Mouse (Mus musculus): ENCODE results near the gene Aff4. TPM values are rescaled to one million over a fixed set of nuclear protein-coding genes. Genes with fewer than 3 reads are reported as not detected.

Gene Aff4
- total RNA-seq, 4 experiments from 2014 or later: 151 to 228 (median 194) TPM

DNA sequence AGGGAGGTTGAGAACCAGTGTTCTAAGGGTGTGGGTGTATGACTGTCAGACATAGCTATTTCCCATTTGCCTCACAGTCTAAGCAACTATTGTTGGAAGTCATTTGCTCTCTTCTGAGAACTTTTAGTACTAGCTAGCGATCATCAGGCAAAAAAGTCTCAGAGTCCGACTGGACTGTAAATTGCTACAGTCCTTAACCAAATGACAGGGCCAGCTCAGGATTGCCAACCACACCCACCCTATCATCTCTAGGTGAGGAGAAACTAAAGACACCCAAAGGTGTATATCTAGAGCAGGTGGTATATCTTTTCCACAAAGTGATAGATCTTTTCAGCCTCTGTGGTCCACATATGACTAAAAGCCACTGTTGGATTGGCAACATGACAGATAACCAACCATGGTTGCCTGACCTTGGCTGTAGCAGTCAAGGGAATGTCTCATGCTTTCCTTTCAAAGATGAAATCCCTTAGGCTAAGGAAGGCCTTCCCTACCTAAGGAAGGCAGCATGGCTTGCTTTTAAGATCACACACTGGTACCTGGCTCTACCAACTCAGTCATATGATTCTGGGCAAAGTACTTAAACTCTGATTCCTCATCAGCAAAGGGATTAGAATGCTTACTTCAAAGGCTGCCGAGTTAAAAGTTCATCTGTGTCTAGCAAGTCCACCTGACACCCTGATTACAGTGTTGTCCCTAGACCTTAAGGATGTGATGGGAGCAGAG lies 77.5 kb downstream of the Aff4 start:
- no peak for DNase-seq (ENCODE audit: low spot score in 2 of 2)

- DNase-seq (ENCODE audit: low spot score in 2 of 2): no peak
Observed at GRCm38 (mm10) chr11:53428716-53429057, 78.1 kb downstream of the Aff4 start.

GRCm38 (mm10) chr11:53429182-53429581 lies 78.5 kb downstream of the Aff4 start:
- no peak for DNase-seq (ENCODE audit: low spot score in 2 of 2)

DNA sequence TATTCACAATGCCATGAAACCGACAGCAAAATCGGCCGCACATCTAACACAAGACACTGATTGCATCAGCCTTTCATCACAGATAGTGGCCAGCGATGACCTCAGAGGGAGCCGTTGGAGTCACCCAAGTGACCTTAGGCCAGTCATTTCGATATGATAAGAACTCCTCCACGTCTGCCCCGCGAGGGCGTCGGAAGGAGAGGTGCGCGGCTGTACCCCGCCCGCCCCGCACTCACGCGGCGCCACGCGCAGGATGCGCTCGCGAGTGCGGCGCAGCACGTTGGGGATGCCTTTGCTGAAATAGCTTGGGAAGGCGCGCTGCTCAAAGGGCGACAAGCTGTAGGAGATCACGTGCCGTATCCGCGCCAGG lies 79.7 kb downstream of the Aff4 start:
- DNase-seq (ENCODE audit: low spot score in 2 of 2): no peak

DNA sequence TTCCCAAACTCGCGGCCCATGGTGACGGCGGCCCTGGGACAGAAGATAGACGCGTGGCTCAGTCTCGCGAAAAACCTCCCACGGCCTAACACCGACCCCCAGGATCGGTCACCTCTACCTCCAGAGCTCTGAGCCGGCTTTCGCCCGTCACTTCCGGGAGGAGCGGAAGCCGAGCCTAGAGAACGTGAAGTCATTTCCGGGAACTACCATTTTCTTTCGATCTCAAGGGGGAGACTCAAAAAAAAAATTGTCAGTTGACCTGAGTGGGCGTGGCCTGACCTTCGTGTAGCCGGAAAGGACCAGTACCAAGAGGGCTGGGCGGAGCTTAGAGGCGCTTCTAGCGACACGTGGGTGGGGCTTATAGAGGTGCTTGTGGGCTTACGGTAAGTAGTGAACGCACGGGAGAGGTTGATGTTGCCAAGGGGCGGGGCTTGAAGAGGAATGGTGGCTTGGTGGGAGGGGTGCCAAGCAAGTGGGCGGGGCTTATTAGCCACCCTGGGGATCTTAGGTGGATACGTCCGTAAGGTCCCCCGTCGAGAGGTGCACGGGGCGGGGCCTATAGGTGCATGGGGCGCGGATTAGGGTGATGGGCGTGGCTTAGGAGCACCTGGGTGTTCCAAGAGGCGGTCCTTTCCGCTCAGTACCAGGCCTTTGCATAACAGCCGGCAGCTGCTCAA lies 80.2 kb downstream of the Aff4 start, which contains the start of the genes Uqcrq and Gdf9:
Gene Uqcrq, minus strand, starts transcription at position 162 of the 677 bp plus-strand sequence.
Gene Gdf9, plus strand, starts transcription at position 354 of the 677 bp plus-strand sequence.
- DNase-seq (ENCODE audit: low spot score in 2 of 2): peak; percentile 99 to 100

DNA sequence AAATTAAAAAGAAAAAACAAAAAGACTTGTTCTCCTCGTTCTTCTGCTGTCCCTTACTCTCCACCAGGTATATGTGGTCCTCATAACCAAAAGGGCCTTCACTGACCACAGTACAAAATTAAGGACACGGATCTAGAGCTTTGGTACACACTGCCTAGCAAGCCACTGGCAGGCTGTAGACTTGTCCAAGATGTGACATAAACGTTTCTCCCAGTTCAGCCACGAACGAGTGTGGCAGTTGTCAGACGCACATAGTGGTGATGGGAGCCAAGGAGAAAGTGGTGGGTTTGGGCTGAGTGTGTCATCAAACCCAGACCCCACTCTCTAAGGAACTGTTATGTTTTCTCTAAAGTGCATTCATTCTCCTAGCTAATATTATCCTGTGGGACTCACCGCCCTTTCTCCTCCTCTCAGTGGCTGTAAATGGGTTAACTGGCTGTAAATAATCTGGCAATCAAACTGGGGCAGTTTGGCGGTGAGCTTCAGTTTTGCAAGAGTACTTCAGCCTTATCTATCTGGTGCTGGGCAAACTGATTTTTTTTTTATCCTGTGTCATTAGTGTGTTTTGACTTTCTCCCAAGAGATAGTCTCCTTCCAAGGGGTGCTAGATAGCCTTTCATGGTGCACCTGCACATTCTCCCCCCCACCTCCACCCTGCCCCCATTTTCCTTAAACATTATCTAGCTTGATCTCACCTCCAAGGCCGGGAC lies 80.9 kb downstream of the Aff4 start:
- DNase-seq (ENCODE audit: low spot score in 2 of 2): no peak

DNA sequence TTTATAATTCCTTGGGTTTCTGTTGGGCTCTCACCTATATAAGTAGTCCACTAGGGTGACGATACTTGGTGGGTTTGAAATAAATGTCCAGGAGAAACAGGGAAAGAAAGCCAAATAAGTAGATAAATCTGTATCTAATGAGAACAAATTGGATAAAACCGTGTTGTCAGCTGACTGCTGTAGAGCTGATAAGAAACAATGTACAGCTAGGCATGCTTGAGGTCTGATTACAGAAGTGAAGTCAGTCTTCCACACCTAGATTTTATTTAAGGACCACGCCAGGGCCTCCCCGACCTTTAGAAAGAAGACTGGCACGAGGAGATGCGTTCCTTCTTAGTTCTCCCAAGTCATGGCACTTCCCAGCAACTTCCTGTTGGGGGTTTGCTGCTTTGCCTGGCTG lies 82.4 kb downstream of the Aff4 start:
- no peak for DNase-seq (ENCODE audit: low spot score in 2 of 2)

- no peak for DNase-seq (ENCODE audit: low spot score in 2 of 2)
Observed at GRCm38 (mm10) chr11:53435504-53435903, 84.9 kb downstream of the Aff4 start.

DNA sequence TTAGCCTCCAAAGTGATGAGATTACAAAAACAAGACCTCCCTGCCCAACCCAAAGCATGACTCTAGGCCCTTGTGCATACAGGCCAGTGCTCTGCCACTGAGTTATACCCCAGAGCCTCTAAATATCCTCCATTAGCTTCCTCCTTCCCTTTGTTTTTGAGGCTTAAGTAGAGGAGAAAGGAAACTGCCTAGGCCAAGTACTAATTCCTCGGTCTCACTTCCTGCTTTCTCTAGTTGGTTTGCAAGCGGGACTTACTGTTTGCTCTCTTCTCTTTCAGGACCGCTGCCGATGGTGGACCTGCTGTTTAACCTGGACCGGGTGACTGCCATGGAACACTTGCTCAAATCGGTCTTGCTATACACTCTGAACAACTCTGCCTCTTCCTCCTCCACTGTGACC lies 85.7 kb downstream of the Aff4 start:
- no peak for DNase-seq (ENCODE audit: low spot score in 2 of 2)

DNA sequence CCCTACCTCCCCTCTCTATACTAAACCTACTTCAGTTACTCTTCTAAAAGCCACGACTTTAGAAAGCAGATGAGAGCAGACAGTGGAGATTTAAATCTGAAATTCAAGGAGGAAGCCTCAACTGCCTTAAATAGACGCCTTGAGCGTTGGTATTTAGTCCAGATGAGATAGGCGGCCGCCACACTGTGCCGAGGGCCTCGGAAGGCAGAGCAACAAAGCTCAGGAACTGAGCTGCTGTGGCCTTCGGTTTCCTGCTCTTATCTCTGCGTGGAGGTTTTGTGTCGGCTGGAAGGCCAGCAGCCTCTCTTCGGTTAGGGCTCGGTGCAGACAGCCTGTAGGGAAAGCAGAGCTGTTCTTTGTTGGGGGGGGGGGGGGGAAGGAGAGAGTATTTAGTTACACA lies 91.3 kb downstream of the Aff4 start:
- no peak for DNase-seq (ENCODE audit: low spot score in 2 of 2)

GRCm38 (mm10) chr11:53443861-53444260 lies 93.2 kb downstream of the Aff4 start:
- DNase-seq (ENCODE audit: low spot score in 2 of 2): no peak

DNA sequence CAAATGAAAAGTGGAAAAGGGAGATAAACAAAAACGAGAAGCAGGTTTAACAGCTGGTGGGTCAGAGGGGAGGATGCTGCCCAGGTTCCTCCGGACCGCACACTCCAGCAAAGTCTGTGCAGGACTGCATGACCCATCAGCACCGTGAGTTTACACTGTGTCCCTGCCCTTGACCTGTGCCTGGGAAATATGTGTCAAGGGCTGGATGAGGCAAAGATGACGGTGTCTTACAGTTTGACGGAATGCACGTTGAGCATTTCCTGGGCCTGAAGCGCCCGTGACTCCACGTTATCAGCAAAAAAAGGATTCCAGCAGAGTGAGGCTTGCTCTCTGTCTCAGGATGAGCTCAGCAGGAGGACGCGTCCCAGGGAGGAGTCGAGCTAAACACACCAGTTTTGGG lies 94.9 kb downstream of the Aff4 start:
- DNase-seq (ENCODE audit: low spot score in 2 of 2): no peak

GRCm38 (mm10) chr11:53446183-53446582 lies 95.5 kb downstream of the Aff4 start:
- DNase-seq (ENCODE audit: low spot score in 2 of 2): no peak

DNA sequence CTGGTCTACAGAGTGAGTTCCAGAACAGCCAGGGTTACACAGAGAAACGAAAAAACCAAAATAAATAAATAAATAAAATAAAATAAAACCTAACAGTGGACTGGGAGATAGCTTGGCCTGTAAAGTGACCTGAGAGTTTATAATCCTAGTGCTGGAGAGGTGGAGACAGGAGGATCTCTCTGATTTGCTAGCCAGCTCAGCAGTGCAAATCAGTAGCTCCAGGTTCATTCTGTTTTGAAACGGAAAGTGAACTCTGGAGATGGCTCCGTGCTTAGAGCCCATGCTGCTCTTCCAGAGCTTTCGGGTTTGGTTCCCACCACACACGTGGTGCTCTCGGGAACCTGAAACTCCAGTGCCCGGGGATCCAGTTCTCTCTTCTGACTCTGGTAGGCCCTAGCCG lies 97.4 kb downstream of the Aff4 start:
- no peak for DNase-seq (ENCODE audit: low spot score in 2 of 2)

GRCm38 (mm10) chr11:53448529-53448928 lies 97.9 kb downstream of the Aff4 start:
- no peak for DNase-seq (ENCODE audit: low spot score in 2 of 2)

GRCm38 (mm10) chr11:53450070-53450705 lies 99.6 kb downstream of the Aff4 start:
- DNase-seq (ENCODE audit: low spot score in 2 of 2): no peak

GRCm38 (mm10) chr11:53451361-53451760 lies 100.7 kb downstream of the Aff4 start:
- no peak for DNase-seq (ENCODE audit: low spot score in 2 of 2)

GRCm38 (mm10) chr11:53452396-53452795 lies 101.8 kb downstream of the Aff4 start:
- no peak for DNase-seq (ENCODE audit: low spot score in 2 of 2)

DNA sequence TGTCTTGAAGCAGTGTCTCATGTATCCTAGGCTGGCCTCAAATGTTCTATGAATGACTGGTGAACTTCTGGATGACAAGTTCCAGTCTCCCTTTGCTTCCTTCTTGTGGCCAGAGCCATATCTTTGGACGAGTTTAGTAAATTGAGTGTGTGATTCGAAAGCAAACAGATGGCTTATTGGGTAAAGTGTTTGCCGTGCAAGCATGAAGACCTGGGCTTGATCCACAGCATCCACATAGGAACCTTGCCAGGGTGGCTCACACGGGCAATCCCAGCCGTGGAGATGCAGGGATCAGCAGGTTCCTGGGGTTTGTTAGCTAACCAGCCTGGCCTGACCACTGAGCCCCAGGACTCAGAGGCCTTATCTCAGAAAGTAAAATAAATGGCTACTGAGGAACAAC lies 102.4 kb downstream of the Aff4 start:
- DNase-seq (ENCODE audit: low spot score in 2 of 2): no peak

- DNase-seq (ENCODE audit: low spot score in 2 of 2): no peak
Observed at GRCm38 (mm10) chr11:53456474-53457371, 106.1 kb downstream of the Aff4 start, which contains the start of the genes Gm10447 and Shroom1. TSS of gene Gm10447 (minus strand) at chr11:53457110. TSS of gene Shroom1 (plus strand) at chr11:53457205.

Data from left cerebral cortex, adult 8-10 months (tissue).